Mouse (Mus musculus) CH12.LX (cell line): Measurements from ENCODE around the gene Wnt4. TPM values are rescaled to one million over a fixed set of nuclear protein-coding genes. Genes with fewer than 3 reads are reported as not detected.

Experiments used
- DNase-seq: peaks from one replicate; pipeline ENCODE4 v3.0.0-alpha.2; 2013; ENCODE audit errors: extremely low read depth
- H3K27ac ChIP-seq: 2 replicates; pipeline ENCODE4 v1.5.1; 2012; ENCODE audit warnings: low read depth, mild to moderate bottlenecking, control low read depth, moderate library complexity; ENCODE audit not compliant: insufficient read depth
- H3K27me3 ChIP-seq: replicated peaks from 2 replicates; pipeline ENCODE3; 2012; ENCODE audit warnings: inconsistent platforms
- H3K36me3 ChIP-seq, 2 experiments: replicated peaks in 1 of 2; 2 replicates each; pipeline versions ENCODE3 to v1.6.1; 2012; ENCODE audit warnings: inconsistent platforms in 1 of 2, low read length in 1 of 2, mild to moderate bottlenecking in 1 of 2, mixed read lengths in 1 of 2, moderate library complexity in 1 of 2; ENCODE audit not compliant: control insufficient read depth in 1 of 2, insufficient read depth in 1 of 2
- H3K4me1 ChIP-seq, 2 experiments: 2 replicates each; pipeline ENCODE4 v1.6.1; 2012; ENCODE audit warnings: inconsistent platforms in 1 of 2, moderate library complexity in 1 of 2; ENCODE audit not compliant: insufficient read depth in 2 of 2, control insufficient read depth in 1 of 2
- H3K4me2 ChIP-seq: 2 replicates; pipeline ENCODE4 v1.6.1; 2012; ENCODE audit warnings: low read depth, mild to moderate bottlenecking, control low read depth; ENCODE audit not compliant: poor library complexity, insufficient read depth, severe bottlenecking
- H3K4me3 ChIP-seq, 3 experiments: fragments of 150-350 bp in 1 of 3; sonication (generic) in 1 of 3; replicated peaks in 1 of 3; 2 replicates each; pipeline versions ENCODE3 to v1.5.1; 2011 to 2012; ENCODE audit warnings: low read depth in 2 of 3, low read length in 2 of 3, mild to moderate bottlenecking in 2 of 3, moderate library complexity in 2 of 3, control low read depth in 1 of 3, improper control_type of control experiment in 1 of 3, inconsistent platforms in 1 of 3, mixed read lengths in 1 of 3; ENCODE audit not compliant: poor library complexity in 1 of 3
- H3K79me2 ChIP-seq: replicated peaks from 2 replicates; pipeline ENCODE4 v1.6.1; 2012; ENCODE audit warnings: mild to moderate bottlenecking, moderate library complexity; ENCODE audit not compliant: control insufficient read depth, poor library complexity, insufficient read depth, severe bottlenecking; ENCODE audit errors: extremely low read depth
- H3K9ac ChIP-seq: 2 replicates; pipeline ENCODE4 v1.6.1; 2012; ENCODE audit warnings: low read depth, mild to moderate bottlenecking, control low read depth, moderate library complexity; ENCODE audit not compliant: insufficient read depth
- H3K9me3 ChIP-seq: replicated peaks from 2 replicates; pipeline ENCODE3; 2012; ENCODE audit warnings: low read length, inconsistent platforms, mixed read lengths
- CHD2 ChIP-seq: IDR thresholded peaks from 2 replicates; pipeline ENCODE4 v1.6.1; 2011; ENCODE audit warnings: low read length, improper control_type of control experiment
- CTCF ChIP-seq, 2 experiments: IDR thresholded peaks in 1 of 2; conservative IDR thresholded peaks in 1 of 2; 2 replicates each; pipeline ENCODE4 v1.5.1; 2011 to 2012; ENCODE audit warnings: low read depth in 2 of 2, low read length in 2 of 2, improper control_type of control experiment in 1 of 2, inconsistent platforms in 1 of 2, mild to moderate bottlenecking in 1 of 2, moderate library complexity in 1 of 2
- E2F4 ChIP-seq: IDR thresholded peaks from 2 replicates; pipeline ENCODE4 v1.6.1; 2011; ENCODE audit warnings: low read depth, low read length, improper control_type of control experiment; ENCODE audit not compliant: insufficient replicate concordance
- ELF1 ChIP-seq: IDR thresholded peaks from 2 replicates; pipeline ENCODE4 v1.6.1; 2014; ENCODE audit warnings: low read depth, mild to moderate bottlenecking, inconsistent platforms, low read length, improper control_type of control experiment
- IRF4 ChIP-seq: IDR thresholded peaks from 2 replicates; pipeline ENCODE4 v1.6.1; 2014; ENCODE audit warnings: low read depth, mild to moderate bottlenecking, inconsistent platforms, low read length, improper control_type of control experiment
- JUND ChIP-seq: conservative IDR thresholded peaks from 2 replicates; pipeline ENCODE4 v1.6.1; 2011; ENCODE audit warnings: low read depth, low read length, improper control_type of control experiment
- MAFK ChIP-seq: IDR thresholded peaks from 2 replicates; pipeline ENCODE4 v1.6.1; 2011; ENCODE audit warnings: low read length, improper control_type of control experiment; ENCODE audit not compliant: insufficient replicate concordance
- MAX ChIP-seq: IDR thresholded peaks from 2 replicates; pipeline ENCODE4 v1.6.1; 2011; ENCODE audit warnings: low read length, improper control_type of control experiment
- MYC ChIP-seq: IDR thresholded peaks from 2 replicates; pipeline ENCODE4 v1.6.1; 2011; ENCODE audit warnings: low read depth, mild to moderate bottlenecking, improper control_type of control experiment, low read length
- PAX5 ChIP-seq: IDR thresholded peaks from 2 replicates; pipeline ENCODE4 v1.6.1; 2012; ENCODE audit warnings: low read length, inconsistent platforms, mixed read lengths
- POLR2A ChIP-seq: IDR thresholded peaks from 2 replicates; pipeline ENCODE4 v1.6.1; 2011; ENCODE audit warnings: low read depth, mild to moderate bottlenecking, improper control_type of control experiment, low read length
- RAD21 ChIP-seq: IDR thresholded peaks from 2 replicates; pipeline ENCODE4 v1.6.1; 2011; ENCODE audit warnings: low read depth, mild to moderate bottlenecking, low read length, improper control_type of control experiment, moderate library complexity
- RCOR1 ChIP-seq: conservative IDR thresholded peaks from 2 replicates; pipeline ENCODE4 v1.6.1; 2012; ENCODE audit warnings: low read depth, mild to moderate bottlenecking, inconsistent platforms, low read length, improper control_type of control experiment
- SMC3 ChIP-seq: IDR thresholded peaks from 2 replicates; pipeline ENCODE4 v1.6.1; 2011; ENCODE audit warnings: low read depth, low read length, improper control_type of control experiment
- TBP ChIP-seq: conservative IDR thresholded peaks from 2 replicates; pipeline ENCODE4 v1.6.1; 2011; ENCODE audit warnings: low read depth, low read length, improper control_type of control experiment
- UBTF ChIP-seq: IDR thresholded peaks from 2 replicates; pipeline ENCODE4 v1.6.1; 2012; ENCODE audit warnings: low read depth, mild to moderate bottlenecking, inconsistent platforms, low read length, improper control_type of control experiment, moderate library complexity
- USF2 ChIP-seq: conservative IDR thresholded peaks from 2 replicates; pipeline ENCODE4 v1.6.1; 2011; ENCODE audit warnings: low read depth, low read length, improper control_type of control experiment
- ZC3H11A ChIP-seq: IDR thresholded peaks from 2 replicates; pipeline ENCODE4 v1.6.1; 2012; ENCODE audit warnings: low read depth, mild to moderate bottlenecking, inconsistent platforms, low read length, improper control_type of control experiment
- ZMIZ1 ChIP-seq: IDR thresholded peaks from 2 replicates; pipeline ENCODE4 v1.6.1; 2012; ENCODE audit warnings: low read depth, mild to moderate bottlenecking, inconsistent platforms, low read length, improper control_type of control experiment
- dilution Hi-C: fragments of 300-500 bp; cut with MboI; formaldehyde crosslinking; loops from 2 replicates; pipeline ENCODE4 v1.14.3; 2020; ENCODE audit warnings: low sequenced_read_pairs; ENCODE audit not compliant: extremely low pct_unique_long_range_greater_than_20kb, extremely low pct_ligation_motif_present
- in situ Hi-C: fragments of 300-500 bp; cut with MboI; formaldehyde crosslinking; loops from 3 replicates; pipeline ENCODE4 v1.14.3; 2019; ENCODE audit warnings: low sequenced_read_pairs, low pct_ligation_motif_present, low pct_unique_long_range_greater_than_20kb, mixed read lengths
- polyA plus RNA-seq: library from polyadenylated mRNA; unstranded; fragments of >175 nt; gene quantifications from 2 replicates; pipeline ENCODE4 v1.2.1, GENCODE M21; 2012; ENCODE audit warnings: low read depth; ENCODE audit not compliant: insufficient read length
- total RNA-seq, 2 experiments: library from RNA; depleted of rRNA; stranded (reverse); fragments of 300-350 nt in 1 of 2; fragments of >200 nt in 1 of 2; gene quantifications; 2 replicates each; pipeline ENCODE4 v1.2.3; 2012 to 2014

Wnt4 gene
- total and polyA plus RNA-seq, 3 experiments, result not detected

GRCm38 (mm10) chr4:137287206-137287605 lies 9.9 kb downstream of the Wnt4 start:
- H3K36me3 ChIP-seq, result no peaks in the 10 kb centered on the region
- no peak for DNase-seq
- no peak overlapping the region for H3K4me2 ChIP-seq
- in situ Hi-C loops, result loop anchor here (5.0 to 10.0 kb wide), 2 partner anchors 205 to 392 kb away; partner anchors contain the start of genes C1qa and C1qc
- H3K9ac ChIP-seq, result no peak overlapping the region
- H3K4me1 ChIP-seq, result no peaks in the 10 kb centered on the region
- H3K79me2 ChIP-seq, result no peaks in the 10 kb centered on the region
- peaks cover 83% of the 10 kb centered on the region for H3K27me3 ChIP-seq
- no peak overlapping the region for H3K4me3 ChIP-seq
- TF ChIP-seq USF2, result no peak
- no peak for TF ChIP-seq MAFK
- no peaks in the 10 kb centered on the region for H3K9me3 ChIP-seq
- H3K27ac ChIP-seq, result no peak overlapping the region
- dilution Hi-C loops, result no loop called here

GRCm38 (mm10) chr4:137287818-137288217 lies 10.5 kb downstream of the Wnt4 start:
- in situ Hi-C loops (loop anchor here (5.0 to 10.0 kb wide), 2 partner anchors 206 to 393 kb away; partner anchors contain the start of genes C1qa and C1qc), dilution Hi-C loops (no loop called here)
- TF ChIP-seq CHD2 (no peak), RAD21 (peak; percentile 83), ZMIZ1 (no peak), SMC3 (peak; percentile 85), ZC3H11A (0 out of 2 replicates have a peak, but pooled peaks have one; percentile 7), CTCF (conservative IDR thresholded peaks at IDR 0.05 in 1 of 2, IDR thresholded peaks at IDR 0.05 in 1 of 2; ENCODE audit: low read depth in 2 of 2, low read length in 2 of 2) (peak; percentile 50 to 87), MYC (no peak), MAX (no peak), PAX5 (no peak), IRF4 (no peak), ELF1 (no peak), RCOR1 (no peak), UBTF (no peak), USF2 (no peak), E2F4 (no peak), JUND (no peak), POLR2A (no peak), MAFK (no peak), TBP (no peak)
- TF ChIP-seq, all 38 proteins: peak for 4
- H3K27me3 ChIP-seq, result peaks cover 80% of the 10 kb centered on the region
- H3K9me3 ChIP-seq, result no peaks in the 10 kb centered on the region
- DNase-seq, result peak; percentile 26
- no peak overlapping the region for H3K27ac ChIP-seq
- no peaks in the 10 kb centered on the region for H3K79me2 ChIP-seq
- H3K4me1 ChIP-seq, result no peaks in the 10 kb centered on the region
- H3K36me3 ChIP-seq, result no peaks in the 10 kb centered on the region
- no peak overlapping the region for H3K4me2 ChIP-seq
- no peak overlapping the region for H3K9ac ChIP-seq
- H3K4me3 ChIP-seq, result no peak overlapping the region
